Mouse (Mus musculus): ENCODE results near the gene Pnpla7.

The Pnpla7 gene

DNA sequence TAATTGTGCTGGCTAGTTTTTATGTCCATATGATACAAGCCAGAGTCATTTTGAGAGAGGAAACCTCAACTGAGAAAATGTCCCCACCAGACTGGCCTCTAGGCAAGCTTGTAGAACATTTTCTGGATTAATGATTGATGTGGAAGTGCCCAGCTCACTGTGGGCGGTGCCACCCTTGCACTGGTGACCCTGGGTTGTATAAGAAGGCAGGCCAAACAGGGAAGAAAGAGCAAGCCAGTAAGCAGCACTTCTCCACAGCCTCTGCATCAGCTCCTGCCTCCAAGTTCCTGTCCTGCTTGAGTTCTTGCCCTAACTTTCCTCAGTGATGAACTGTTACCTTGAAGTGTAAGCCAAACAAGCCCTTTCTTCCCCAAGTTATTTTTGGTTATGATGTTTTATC lies 103.1 kb downstream of the Pnpla7 start:
- no peak for DNase-seq

DNA sequence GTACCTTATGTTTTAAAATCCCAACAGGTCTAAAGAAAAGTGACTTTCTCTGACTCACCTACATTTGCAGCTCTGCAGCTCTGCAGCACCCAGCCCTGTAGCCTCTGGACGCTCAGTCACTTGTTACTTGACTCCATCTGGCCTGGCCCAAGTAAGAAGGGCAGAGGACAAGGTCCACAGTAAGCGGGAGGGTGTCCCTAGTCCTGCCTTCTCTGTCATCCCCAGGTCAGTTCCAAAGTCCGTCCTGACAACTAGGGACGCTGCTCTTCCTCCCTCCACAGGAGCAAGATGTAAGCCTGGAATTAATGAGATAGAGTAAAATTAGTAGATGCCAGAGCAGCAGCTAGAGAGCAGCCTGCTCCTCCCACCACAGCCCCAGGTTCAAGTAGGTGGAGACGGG lies 104.2 kb downstream of the Pnpla7 start, which contains the start of gene Entpd8:
Gene Entpd8, plus strand, starts transcription at position 229 of the 400 bp plus-strand sequence.
- no peak for DNase-seq

DNA sequence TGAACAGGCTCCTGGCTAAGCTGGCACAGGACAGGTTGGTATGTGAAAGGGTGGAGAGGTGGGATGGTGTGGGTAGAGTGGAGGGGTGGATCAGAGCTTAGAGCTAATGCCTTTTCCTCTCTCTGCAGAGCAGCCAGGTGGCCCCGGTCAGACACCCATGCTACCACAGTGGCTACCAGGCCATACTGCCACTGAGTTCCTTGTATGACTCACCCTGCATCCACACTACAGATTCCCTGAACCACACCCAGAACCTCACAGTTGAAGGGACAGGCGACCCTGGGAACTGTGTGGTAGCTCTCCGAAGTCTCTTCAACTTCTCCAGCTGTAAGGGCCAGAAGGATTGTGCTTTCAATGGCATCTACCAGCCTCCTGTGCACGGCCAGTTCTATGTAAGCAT lies 107.9 kb downstream of the Pnpla7 start:
- no peak for DNase-seq

DNA sequence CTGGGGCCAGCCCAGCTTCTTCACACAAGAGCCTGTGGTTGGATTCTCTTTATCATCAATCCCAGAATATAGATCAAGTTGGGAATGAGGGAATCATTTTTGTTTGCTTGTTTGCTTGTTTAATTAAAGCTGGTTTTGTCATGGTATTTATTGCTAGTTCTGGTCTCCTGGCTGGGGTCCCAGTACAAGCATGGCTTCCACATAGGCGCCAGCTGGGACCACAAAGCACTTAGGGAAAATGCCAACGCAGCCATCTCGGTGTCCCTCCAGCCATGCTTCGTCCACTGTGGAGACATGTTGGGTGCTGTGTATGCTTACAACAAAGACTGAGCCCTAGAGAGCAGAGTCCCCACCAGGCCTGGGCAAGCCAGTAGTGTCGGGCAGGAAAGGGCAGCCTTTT lies 109.7 kb downstream of the Pnpla7 start:
- no peak for DNase-seq

DNA sequence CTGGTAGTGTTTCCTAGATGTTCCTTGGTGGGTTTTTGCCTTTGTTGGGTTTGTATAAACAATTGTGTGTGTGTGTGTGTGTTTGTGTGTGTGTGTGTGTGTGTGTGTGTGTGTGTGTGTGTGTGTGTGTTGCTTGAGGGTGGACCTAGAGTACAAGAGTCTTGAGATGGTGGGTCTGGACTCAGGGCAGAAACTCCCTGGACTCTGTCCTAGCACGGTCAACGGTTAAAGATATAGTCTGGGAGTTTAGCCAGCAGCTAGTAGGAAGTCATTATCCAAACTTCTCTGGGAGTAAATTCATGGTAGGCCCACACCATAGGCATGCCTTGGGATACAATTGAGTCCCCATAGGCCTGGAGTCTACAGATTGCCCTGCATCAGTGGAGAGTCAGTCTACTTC lies 112.0 kb downstream of the Pnpla7 start:
- no peak for DNase-seq

DNA sequence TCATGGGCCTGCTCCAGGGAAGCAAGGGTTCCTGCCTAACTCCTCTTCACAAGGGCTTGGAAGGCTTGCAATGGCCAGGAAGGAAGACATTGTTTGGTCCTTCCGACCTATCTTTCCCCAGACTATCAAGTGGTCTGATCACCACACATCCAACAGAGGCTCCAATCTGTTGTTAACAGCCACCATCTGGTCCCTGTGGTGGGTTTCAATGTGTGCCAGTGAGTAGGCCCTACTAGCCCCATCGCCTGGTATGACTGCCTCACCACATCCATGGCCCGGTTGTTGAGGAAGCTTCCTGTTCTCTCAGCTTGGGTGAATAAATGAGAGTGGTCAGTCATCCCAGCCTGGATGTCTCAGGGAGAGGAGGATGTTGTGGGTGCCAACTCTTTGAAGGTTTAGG lies 112.8 kb downstream of the Pnpla7 start:
- DNase-seq = no peak

DNA sequence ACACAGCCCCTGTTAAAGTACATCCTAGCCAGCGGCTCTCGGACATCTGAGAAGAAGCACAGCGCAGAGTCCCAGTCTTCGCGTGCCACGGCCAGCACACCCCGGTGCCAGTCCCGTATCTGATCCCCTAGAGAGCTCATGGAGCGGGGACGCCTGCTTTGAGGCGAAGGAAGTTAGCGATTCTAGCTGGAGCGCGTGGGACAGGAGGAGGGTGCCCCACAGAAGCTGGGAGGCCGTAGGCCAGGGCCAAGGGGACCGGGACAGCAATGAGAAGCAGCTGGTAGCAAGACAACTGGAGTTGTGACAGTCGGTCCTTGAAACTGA lies 118.9 kb downstream of the Pnpla7 start:
- no peak for DNase-seq

DNA sequence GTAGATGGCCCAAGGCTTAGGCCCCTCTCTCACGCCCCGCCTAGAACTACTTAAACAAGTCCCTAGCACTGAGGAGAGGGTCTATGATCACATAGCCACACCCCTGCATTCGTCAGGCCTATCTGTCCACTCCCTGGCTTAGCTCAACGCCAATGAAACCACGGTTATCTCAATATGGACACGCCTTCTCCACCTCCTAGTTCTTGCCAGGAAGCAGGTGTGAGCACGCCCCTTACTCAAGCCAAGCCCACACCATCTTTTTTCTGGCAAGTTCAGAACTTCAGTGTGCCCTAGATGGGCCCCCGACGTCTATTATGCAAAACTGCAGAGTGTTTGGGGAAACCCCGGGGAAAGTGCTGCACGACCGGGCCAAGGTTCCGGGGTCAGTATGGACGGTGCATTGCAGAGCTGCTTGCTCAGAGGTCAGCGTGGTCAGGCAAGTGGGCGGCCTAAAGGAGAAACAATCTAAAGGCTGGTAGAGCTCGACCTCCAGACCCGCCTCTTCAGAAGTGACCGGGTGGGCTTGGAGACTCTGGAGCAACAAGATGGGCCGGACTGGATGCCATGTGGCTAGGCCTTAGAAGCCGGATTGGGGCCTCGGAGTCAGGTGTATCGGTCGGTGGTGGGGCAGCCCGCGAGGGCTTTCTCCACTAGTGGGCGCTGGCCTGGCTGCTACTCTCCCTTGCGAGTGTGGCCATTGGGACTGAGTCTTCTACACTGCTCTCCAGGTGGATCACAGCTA lies 119.4 kb downstream of the Pnpla7 start, which contains the start of gene Noxa1:
Gene Noxa1, minus strand, starts transcription at position 41 of the 742 bp plus-strand sequence.
- no peak for DNase-seq

DNA sequence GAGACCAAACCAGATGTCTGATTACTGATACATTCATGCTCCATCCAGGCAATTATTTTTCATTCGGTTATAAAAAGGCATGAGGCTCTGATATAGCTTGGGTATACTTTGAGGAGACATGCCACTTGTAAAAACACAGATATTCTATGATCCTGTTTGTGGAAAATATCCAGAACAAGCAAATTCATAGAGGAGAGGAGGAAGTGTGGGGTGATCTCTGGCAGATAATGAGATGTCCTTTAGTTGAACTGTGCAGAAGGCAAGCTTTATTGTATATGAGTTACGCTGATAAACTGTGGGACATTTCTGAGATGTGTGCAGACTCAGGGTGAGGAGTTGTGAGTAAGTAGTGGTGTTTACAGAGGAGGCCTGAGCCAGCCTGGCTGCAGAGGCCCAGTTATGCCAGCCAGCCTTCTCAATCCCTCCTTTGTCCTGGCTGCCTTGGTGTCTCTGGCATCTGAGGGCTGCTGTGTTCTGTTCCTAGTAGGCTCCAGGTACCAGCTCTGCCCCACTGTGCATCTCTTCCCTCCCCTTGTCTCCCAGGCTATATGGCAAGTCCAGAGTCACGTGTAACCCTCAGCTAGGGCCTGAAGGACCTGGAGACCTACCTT lies 122.3 kb downstream of the Pnpla7 start:
- DNase-seq = no peak

DNA sequence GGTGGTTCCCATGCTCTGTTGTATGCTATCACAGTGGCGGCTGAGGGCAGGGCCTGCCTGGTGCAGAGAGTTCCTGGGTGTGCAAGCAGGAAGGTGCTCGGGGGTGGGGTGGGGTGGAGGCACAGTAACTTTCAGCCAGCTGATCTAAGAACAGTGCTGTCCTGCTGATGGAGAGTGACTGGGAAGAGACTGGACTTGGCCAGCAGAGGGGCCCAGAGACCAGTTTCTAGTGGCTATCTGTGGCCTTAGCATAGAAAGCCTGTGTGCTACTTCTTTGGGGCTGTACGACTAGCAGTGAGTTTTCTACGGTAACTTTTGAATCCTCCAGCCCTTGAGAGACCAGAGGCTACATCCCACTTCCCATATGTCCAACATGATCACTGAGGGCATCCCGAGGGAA lies 123.1 kb downstream of the Pnpla7 start:
- DNase-seq = no peak

DNA sequence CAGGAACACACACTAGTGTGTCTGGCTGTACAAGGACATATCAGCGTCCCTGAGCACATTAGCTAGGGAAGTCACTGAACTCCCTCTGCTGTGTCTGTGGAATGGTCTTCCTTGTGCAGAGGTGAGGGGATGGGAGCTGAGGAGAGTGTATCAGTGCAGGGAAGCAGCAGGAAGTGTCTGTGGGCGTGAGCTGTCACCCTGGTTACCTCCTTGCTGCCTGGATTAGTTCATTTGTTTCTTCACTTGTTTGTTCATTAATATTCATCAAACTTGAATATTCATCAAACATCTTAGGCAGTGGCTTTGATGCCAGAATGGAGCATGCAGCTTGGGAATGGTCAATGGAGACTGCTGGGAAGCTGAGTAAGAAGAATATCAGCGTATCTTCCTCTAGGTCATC lies 123.9 kb downstream of the Pnpla7 start:
- no peak for DNase-seq

Data from thymus, postnatal 25 days (tissue).